Mouse (Mus musculus): ENCODE measurements around the gene Cldn3.

The Cldn3 gene

DNA sequence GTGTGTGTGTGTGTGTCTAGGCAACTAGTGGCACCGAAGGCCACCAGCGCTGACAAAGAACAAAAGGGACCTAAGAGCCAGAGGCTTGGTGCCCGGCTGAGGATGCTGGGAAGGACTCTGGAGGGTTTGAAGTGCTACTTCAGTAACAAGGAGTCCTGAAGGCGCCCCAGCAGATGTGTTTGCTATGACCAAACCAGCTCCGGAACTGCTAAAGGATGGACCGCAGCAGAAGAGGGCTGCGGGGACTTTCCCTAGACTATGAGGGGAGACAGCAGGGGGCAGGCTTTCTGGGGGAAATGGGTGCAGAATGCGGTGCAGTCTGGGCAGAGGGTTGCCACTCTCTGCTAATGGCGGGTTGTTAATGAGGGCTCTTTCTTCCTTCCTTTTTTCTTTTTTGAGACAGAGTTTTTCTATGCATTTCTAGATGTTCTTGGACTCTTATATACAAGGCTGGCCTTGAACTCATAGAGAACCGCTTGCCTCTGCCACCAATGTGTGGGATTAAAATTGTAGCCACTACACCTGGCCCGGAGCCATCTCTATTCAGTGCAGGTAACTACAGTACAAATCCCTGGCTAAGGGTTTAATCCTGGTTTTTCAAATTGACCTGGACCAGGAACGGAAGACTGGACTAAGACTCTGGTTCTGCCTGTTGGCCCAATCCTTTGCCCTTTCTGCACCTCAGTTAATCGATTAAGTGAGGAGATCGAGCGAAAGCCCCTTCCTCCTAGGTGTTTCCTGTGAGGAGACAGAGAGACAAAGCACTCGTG, 22.0 kb downstream of the Cldn3 start:
- peak; percentile 43 to 62 for DNase-seq

DNA sequence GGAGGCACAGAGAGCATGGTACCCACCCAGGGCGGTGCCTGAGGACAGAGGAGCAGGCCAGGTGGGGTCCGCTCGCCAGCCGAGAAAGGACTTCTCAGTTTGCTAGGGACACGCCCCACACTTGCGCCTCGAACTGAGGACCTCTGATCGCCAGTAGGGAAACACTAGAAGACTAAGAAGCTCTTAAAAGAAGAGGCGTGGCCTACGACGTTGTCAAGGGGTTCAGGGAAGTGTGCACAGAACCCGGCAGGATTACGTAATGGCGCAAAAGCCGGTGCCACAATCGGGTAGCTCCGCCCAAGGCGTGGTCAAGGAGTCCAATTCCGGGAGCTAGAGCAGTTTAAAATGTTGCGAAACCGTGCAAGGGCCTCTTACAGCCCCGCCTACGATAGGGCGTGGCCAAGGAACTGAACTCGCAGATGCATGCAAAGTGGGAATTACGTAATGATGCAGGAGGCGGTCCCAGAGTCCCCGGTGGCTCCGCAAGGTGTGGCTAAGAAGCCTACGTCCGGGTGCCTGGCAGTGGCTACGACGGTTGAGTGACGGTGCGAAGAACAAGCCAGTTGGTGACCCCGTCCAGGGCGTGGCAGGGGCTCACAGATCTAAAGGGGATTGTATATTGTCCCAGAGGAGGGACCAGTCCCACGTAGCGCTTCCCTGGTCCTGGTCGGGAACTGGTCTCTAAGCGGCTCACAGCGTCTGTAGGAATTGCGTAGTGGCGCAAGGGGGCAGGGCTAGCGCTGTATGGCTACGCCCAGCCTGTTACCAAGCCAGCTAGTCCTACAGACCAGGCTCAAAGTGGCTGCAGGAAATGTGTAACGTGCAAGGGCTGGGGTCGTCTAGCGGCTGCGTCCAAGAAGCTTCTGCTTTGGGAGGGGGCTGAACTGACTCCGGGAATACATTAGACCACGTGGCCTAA, 22.9 kb downstream of the Cldn3 start, which contains the start of gene Abhd11:
TSS of gene Abhd11 (plus strand) at position 482 of the 919 bp plus-strand sequence.
- DNase-seq: peak; percentile 97 to 100

DNA sequence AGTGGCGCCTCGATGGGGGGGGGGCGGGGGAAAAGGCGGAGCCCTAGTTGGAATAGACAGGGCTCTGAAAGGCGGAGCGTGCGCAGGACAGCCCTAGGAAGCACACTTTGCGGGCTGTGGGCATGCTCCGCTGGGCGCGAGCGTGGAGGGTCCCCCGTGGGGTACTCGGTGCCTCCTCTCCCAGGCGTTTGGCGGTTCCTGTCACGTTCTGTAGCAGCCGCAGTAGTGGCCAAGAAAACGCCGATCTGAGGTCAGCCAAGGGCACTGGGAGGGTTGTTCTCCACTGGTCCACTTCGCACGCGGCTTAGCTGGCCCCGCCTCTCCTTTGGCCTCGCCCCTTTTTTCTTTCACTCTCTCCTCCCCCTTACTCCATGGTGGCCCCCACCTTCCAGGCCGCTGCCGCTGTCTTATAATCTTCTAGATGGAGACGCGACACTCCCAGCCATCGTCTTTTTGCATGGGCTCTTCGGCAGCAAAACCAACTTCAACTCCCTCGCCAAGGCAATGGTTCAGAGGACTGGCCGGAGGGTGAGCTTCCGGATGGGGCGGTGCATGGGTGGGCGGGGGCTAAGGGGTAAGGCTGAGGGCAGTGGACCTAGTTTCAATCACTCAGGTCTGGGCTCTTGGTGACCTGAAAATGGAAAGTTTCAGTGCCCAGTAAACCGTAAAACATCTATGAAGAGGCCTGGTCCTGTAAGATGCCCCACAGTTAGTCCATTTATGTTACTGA, 23.7 kb downstream of the Cldn3 start:
- DNase-seq: peak; percentile 87 to 89

- no peak for DNase-seq
These were observed 24.3 kb downstream of the Cldn3 start for GRCm38 (mm10) chr5:135010320-135010709.

- DNase-seq: no peak
These were observed 25.1 kb downstream of the Cldn3 start for GRCm38 (mm10) chr5:135010841-135011743.

DNA sequence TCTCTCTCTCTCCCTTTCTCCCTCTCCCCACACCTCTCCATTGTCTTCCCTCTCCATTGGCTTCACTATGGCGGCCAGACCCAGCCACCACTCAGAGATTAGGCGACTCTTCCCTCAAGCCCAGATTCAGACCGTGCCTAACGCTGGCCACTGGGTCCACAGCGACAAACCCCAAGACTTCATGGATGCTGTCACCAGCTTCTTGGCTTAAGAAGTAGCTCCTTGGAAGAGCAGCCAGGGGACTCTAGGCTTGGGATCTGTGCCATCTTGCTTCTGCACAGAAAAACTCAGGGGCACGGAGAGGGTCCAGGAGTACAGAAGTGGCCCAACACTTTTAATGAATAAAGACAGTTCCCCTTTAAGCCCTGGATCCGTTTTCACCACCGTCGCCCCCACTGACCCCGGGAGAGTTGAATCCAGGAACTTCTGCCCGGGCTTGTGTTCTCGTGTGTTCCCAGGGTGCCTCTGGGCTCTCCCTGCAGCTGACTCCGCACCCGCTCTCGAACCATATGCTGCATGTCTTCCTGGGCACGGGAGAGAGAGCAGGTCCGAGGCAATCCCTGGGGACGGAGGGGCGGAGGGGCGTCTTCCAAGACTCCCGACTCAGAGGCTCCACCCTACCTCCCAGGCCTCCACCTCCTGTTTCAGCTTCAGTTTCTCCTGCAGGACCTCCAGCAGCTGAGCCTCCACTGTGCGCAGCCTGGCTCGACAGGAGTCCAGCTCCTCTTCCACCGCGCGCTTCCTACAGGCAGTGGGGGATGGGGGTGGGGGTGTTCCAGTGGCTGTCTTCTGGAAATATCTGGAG, 26.0 kb downstream of the Cldn3 start:
- DNase-seq: no peak

- DNase-seq: peak; percentile 82 to 87
These were observed 26.8 kb downstream of the Cldn3 start for GRCm38 (mm10) chr5:135012671-135013441.

DNA sequence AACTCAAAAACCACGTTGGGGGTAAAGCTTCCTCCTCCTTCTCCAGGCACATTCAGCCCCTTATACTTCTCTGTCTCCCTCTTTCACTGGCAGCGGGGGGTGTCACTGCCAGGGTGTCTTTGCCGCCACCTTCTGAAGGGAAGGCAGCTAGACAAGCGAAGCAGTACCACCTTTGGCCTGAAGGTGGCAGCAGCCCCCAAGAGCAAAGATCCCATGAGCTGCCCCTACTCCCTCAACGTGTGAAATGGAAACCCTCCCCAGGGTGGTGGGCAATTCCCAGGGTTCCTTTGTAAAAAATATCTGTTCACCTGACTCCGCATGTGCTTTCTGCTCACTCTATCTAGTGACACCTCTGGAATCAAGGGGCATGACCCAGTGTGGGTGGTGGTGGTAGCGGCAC, 29.5 kb downstream of the Cldn3 start:
- DNase-seq: peak; percentile 86 to 92

DNA sequence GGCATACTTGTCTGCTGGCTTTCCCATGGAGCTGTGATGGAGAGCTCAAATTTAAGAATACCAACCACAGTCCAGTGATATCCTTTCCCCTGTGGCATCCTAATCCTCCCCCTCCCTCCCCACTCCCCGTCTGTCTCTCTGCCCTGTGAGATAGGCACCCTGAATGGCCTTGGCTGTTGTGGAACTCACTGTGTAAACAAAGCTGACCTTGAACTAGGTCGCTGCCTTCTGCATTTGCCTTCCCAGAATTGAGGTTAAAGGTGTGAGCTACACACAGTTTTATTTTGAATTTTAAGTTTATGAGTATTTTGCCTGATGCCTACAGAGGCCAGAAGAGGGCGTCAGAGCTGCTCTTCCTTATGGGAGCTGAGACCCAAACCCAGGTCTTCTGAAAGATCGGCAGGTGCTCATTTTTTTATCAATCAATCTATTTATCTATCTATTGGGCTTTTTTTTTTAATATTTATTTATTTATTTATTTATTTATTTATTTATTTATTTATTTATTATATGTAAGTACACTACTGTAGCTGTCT, 30.3 kb downstream of the Cldn3 start:
- DNase-seq: no peak

DNA sequence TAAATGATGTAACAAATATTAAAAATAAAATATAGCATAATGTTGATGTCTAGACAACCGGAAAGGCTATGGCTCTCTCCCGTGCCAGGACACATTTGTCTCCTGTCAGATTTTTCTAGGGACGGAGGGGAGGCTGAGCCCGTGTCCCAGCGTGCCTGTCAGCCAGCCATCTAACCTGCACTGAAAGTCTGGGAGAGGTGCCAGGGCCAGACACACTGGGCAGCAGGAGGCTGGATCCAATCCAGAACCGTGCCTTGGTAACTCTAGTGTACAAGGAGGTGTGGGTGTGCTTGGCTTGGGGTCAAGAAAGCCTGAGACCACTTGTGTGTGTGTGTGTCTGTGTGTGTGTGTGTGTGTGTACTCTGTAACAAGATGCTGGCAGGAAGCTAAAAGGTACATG, 35.8 kb downstream of the Cldn3 start:
- peak; percentile 92 to 93 for DNase-seq

GRCm38 (mm10) chr5:135023344-135024173, 37.5 kb downstream of the Cldn3 start, which contains the start of gene Stx1a:
Gene Stx1a (plus strand): TSS chr5:135023482.
- DNase-seq: peak; percentile 47 to 54

DNA sequence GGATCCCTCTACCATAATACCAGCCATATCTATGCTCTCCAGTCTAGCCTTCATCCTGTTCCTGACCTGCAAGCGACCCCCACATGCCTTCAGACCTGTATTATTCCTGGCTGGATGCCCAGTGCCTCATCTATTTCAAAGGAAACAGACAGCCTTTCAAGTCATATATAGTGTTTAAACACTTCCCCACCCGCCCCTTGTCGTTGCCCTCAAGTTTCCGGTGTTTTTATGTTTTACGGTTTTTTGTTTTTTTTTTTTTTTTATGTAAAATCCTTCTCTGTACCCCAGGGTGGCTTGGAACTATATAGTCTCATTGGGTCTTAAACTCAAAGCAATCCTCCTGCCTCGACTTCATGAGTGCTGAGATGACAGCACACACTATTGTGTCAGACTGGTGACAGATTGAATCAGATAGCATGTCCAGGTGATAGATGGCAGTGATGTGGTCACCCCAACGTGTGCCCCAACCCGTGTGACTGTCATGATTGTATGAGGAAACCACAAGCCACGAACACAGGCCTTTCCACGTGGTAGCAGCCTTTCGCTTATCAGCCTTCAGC, 38.7 kb downstream of the Cldn3 start:
- DNase-seq: no peak

DNA sequence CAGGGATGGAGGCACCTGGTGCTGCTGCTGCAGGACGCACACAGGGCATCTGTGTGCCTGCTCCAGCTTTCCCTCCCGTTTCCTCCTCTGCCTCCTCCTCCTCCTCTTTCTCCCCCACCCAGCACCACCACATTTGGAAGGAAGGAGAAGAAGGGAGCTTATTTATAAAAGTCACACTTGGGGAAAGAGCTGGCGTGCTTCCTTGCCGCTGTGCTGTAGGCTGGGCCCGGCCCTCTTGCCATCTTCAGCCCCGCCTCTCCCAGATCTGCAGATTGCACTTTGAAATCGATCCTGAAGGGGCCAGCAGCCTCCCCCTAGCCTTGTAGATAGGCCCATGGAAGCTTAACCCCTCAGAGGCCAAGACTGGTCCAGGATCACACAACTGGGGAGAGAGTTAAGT, 39.9 kb downstream of the Cldn3 start:
- no peak for DNase-seq

GRCm38 (mm10) chr5:135029007-135029854, 43.2 kb downstream of the Cldn3 start:
- peak; percentile 71 to 76 for DNase-seq

- DNase-seq: no peak
These were observed 46.6 kb downstream of the Cldn3 start for GRCm38 (mm10) chr5:135032581-135032980.

- DNase-seq: no peak
These were observed 48.6 kb downstream of the Cldn3 start for GRCm38 (mm10) chr5:135034593-135034992.

- DNase-seq: no peak
These were observed 49.8 kb downstream of the Cldn3 start for GRCm38 (mm10) chr5:135035608-135036359.

Measured in cerebellum, adult 18-20 months (tissue).